ENCODE assay signal across 26 mouse cellular contexts in the genomic region with DNA sequence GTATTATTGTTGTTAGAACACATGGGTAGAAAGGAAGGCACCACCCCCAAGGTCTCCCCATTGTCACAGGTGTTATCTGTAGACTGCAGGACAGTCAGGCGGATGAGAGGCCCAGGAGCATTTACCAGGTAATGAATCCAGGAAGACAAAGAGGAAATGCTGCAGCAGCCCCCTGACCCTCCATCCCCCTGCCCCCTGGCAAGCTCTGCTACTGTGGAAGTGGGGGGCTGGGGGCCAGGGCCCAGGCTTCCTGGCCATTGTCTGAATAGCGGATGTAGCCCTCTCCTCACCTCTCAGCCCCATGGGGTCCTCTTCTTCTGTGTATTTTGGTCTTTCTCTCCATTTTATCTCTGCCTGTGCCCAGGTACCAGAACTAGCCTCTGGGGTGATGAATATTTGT. TPM values are rescaled to one million over a fixed set of nuclear protein-coding genes. Genes with fewer than 3 reads are reported as not detected.
A peak's percentile ranks its signal among the peaks of the same experiment; 100 is the strongest.
DNase-seq lines count a peak whose midpoint lies in the region; ATAC-seq and TF ChIP-seq lines count a peak whose summit lies in the region.
"Had no signal": no experiment of that assay in that cellular context is flagged by ENCODE, and none has a peak within 500 bp of the region (broad histone marks: within the 10 kb centered on the region; RNA-seq: fewer than 3 reads in every experiment).

No protein-coding gene starts in this region.

- 82% methylated on average over 2 of the region's 2 CpGs for WGBS in heart, postnatal 0 days
- WGBS in heart, adult 2 months, result 76% methylated on average over 2 of the region's 2 CpGs
- WGBS in kidney, embryonic 16.5 days, result 81% methylated on average over 2 of the region's 2 CpGs
- WGBS in lung, embryonic 15.5 days, result 76% methylated on average over 2 of the region's 2 CpGs

- TF ChIP-seq CTCF in heart, postnatal 0 days (IDR thresholded peaks at IDR 0.05; ENCODE audit: low read depth), result no peak
- TF ChIP-seq CTCF in heart, adult 2 months (IDR thresholded peaks at IDR 0.05), result no peak

- no peak overlapping the region for H3K4me2 ChIP-seq in heart, postnatal 0 days (ENCODE audit: low read depth, low read length)
- no peak overlapping the region for H3K4me2 ChIP-seq in kidney, embryonic 16.5 days (replicated peaks; ENCODE audit: low read depth, low read length)
- H3K4me2 ChIP-seq in lung, embryonic 15.5 days, result no peak overlapping the region
- H3K4me2 ChIP-seq: embryonic facial prominence, embryonic 12.5 days; forebrain, embryonic 12.5 days; forebrain, embryonic 15.5 days; heart, embryonic 12.5 days; hindbrain, embryonic 12.5 days; hindbrain, embryonic 15.5 days had no signal

- no peaks in the 10 kb centered on the region for H3K79me2 ChIP-seq in heart, adult 2 months (replicated peaks; ENCODE audit: control insufficient read depth, insufficient read depth, low read length)

- 0 out of 2 replicates have a peak, but pooled peaks have one; percentile 12 for ATAC-seq in heart, postnatal 0 days (ENCODE audit: insufficient read depth, low read depth)
- ATAC-seq in kidney, embryonic 16.5 days (ENCODE audit: low FRiP score, low TSS enrichment), result 0 out of 2 replicates have a peak, but pooled peaks have one; percentile 32
- ATAC-seq in lung, embryonic 15.5 days (ENCODE audit: borderline replicate concordance, extremely low read depth, low FRiP score, low TSS enrichment), result 0 out of 2 replicates have a peak, but pooled peaks have one; percentile 34
- ATAC-seq: forebrain, embryonic 15.5 days; Patski had no signal

- no peaks in the 10 kb centered on the region for H3K27me3 ChIP-seq in heart, postnatal 0 days (ENCODE audit: control insufficient read depth, insufficient read depth, low read length)
- H3K27me3 ChIP-seq in heart, adult 2 months (ENCODE audit: control insufficient read depth, insufficient read depth, low read length), result no peaks in the 10 kb centered on the region
- no peaks in the 10 kb centered on the region for H3K27me3 ChIP-seq in kidney, embryonic 16.5 days (ENCODE audit: insufficient read depth, low read length)
- no peaks in the 10 kb centered on the region for H3K27me3 ChIP-seq in lung, embryonic 15.5 days
- H3K27me3 ChIP-seq: embryonic facial prominence, embryonic 12.5 days; forebrain, embryonic 12.5 days; forebrain, embryonic 15.5 days; heart, embryonic 12.5 days; hindbrain, embryonic 12.5 days; hindbrain, embryonic 15.5 days; Patski had no signal

- no peak for TF ChIP-seq EP300 in heart, postnatal 0 days (IDR thresholded peaks at IDR 0.05; ENCODE audit: low read depth)
- no peak for TF ChIP-seq EP300 in heart, adult 2 months (IDR thresholded peaks at IDR 0.05; ENCODE audit: insufficient read depth, low read depth, low read length)

- no peak overlapping the region for H3K4me3 ChIP-seq in heart, postnatal 0 days (ENCODE audit: low read depth, low read length)
- H3K4me3 ChIP-seq in heart, adult 2 months, result no peak overlapping the region
- no peak overlapping the region for H3K4me3 ChIP-seq in kidney, embryonic 16.5 days (ENCODE audit: low read length)
- no peak overlapping the region for H3K4me3 ChIP-seq in lung, embryonic 15.5 days
- H3K4me3 ChIP-seq: embryonic facial prominence, embryonic 12.5 days; erythroblast, embryonic 14.5 days; forebrain, embryonic 12.5 days; forebrain, embryonic 15.5 days; heart, embryonic 12.5 days; hindbrain, embryonic 12.5 days; hindbrain, embryonic 15.5 days had no signal

- no peak for TF ChIP-seq POLR2A in heart, adult 2 months (IDR thresholded peaks at IDR 0.05; ENCODE audit: insufficient read depth, low read depth, low read length)

- H3K27ac ChIP-seq in heart, postnatal 0 days (ENCODE audit: low read depth), result no peak overlapping the region
- no peak overlapping the region for H3K27ac ChIP-seq in heart, adult 2 months
- H3K27ac ChIP-seq in kidney, embryonic 16.5 days (ENCODE audit: low read length), result no peak overlapping the region
- no peak overlapping the region for H3K27ac ChIP-seq in lung, embryonic 15.5 days
- H3K27ac ChIP-seq: embryonic facial prominence, embryonic 12.5 days; forebrain, embryonic 12.5 days; forebrain, embryonic 15.5 days; hindbrain, embryonic 12.5 days; hindbrain, embryonic 15.5 days had no signal

- no peak overlapping the region for H3K9ac ChIP-seq in heart, postnatal 0 days (replicated peaks; ENCODE audit: low read depth, low read length)
- no peak overlapping the region for H3K9ac ChIP-seq in heart, adult 2 months (ENCODE audit: low read depth, low read length)
- H3K9ac ChIP-seq in kidney, embryonic 16.5 days (replicated peaks; ENCODE audit: low read length), result no peak overlapping the region
- no peak overlapping the region for H3K9ac ChIP-seq in lung, embryonic 15.5 days
- H3K9ac ChIP-seq: embryonic facial prominence, embryonic 12.5 days; forebrain, embryonic 12.5 days; forebrain, embryonic 15.5 days; heart, embryonic 12.5 days; hindbrain, embryonic 12.5 days; hindbrain, embryonic 15.5 days had no signal

- no peaks in the 10 kb centered on the region for H3K9me3 ChIP-seq in heart, postnatal 0 days (replicated peaks; ENCODE audit: control insufficient read depth, low read length)
- no peaks in the 10 kb centered on the region for H3K9me3 ChIP-seq in kidney, embryonic 16.5 days (ENCODE audit: low read length)
- H3K9me3 ChIP-seq in lung, embryonic 15.5 days, result no peaks in the 10 kb centered on the region
- H3K9me3 ChIP-seq: embryonic facial prominence, embryonic 12.5 days; forebrain, embryonic 12.5 days; forebrain, embryonic 15.5 days; heart, embryonic 12.5 days; hindbrain, embryonic 12.5 days; hindbrain, embryonic 15.5 days had no signal

- H3K36me3 ChIP-seq in heart, postnatal 0 days (replicated peaks; ENCODE audit: control insufficient read depth, insufficient read depth, low read length), result no peaks in the 10 kb centered on the region
- no peaks in the 10 kb centered on the region for H3K36me3 ChIP-seq in heart, adult 2 months (ENCODE audit: control insufficient read depth, insufficient read depth, low read length)
- no peaks in the 10 kb centered on the region for H3K36me3 ChIP-seq in kidney, embryonic 16.5 days (ENCODE audit: insufficient read depth, low read length)
- H3K36me3 ChIP-seq in lung, embryonic 15.5 days, result no peaks in the 10 kb centered on the region
- H3K36me3 ChIP-seq: embryonic facial prominence, embryonic 12.5 days; forebrain, embryonic 12.5 days; forebrain, embryonic 15.5 days; G1E; heart, embryonic 12.5 days; hindbrain, embryonic 12.5 days; hindbrain, embryonic 15.5 days had no signal

- DNase-seq in heart, adult 11 months, result peak; percentile 84
- no peak for DNase-seq in heart, postnatal 14 days
- DNase-seq in heart, postnatal 0 days (ENCODE audit: low spot score), result no peak
- DNase-seq in heart, adult 2 months, result no peak
- no peak for DNase-seq in kidney, adult 18-20 months
- DNase-seq in lung, adult 18-20 months, result no peak
- DNase-seq: adrenal gland, postnatal 10 days; adrenal gland, postnatal 36 days; B cell, adult 2 months; cerebellum, adult 18-20 months; cerebellum, adult 9-10 months; cerebellum, postnatal 14 days; gastrocnemius, postnatal 25 days; heart, postnatal 10 days had no signal

- no peaks in the 10 kb centered on the region for H3K4me1 ChIP-seq in heart, postnatal 0 days (ENCODE audit: control insufficient read depth, insufficient read depth)
- H3K4me1 ChIP-seq in heart, adult 2 months (ENCODE audit: control insufficient read depth, insufficient read depth, low read length), result no peaks in the 10 kb centered on the region
- H3K4me1 ChIP-seq in kidney, embryonic 16.5 days (ENCODE audit: insufficient read depth, low read length), result peaks cover 6% of the 10 kb centered on the region; the same call in 1 of the 2 replicates
- no peaks in the 10 kb centered on the region for H3K4me1 ChIP-seq in lung, embryonic 15.5 days
- H3K4me1 ChIP-seq: embryonic facial prominence, embryonic 12.5 days; forebrain, embryonic 12.5 days; forebrain, embryonic 15.5 days; heart, embryonic 12.5 days; hindbrain, embryonic 12.5 days; hindbrain, embryonic 15.5 days had no signal

- intact Hi-C loops in heart, postnatal 14 days (cut with DNase I), result no loop called here
- intact Hi-C loops in heart, adult 2 months (cut with DNase I), result no loop called here

RNA-seq across cellular contexts. Expression of gene Edn3, which starts 55.7 kb away (rescaled TPM):
- total RNA-seq in heart, postnatal 14 days (2021), result under 1 TPM in 1 of 2 experiments, not detected in 1; 0.14 TPM
- total RNA-seq in heart, postnatal 0 days (2014; rRNA removed; ENCODE audit: low replicate concordance), result not detected in 2 replicates
- 0.11 and 0.19 TPM in 2 replicates for polyA plus RNA-seq in heart, postnatal 0 days (2015; fragmentation: Nextera tagmentation; extraction: Ambion mirVana)
- 1 to 10 TPM; 1.4 to 1.5 TPM for total RNA-seq in heart, adult 2 months (2021)
- 0.37 and 0.47 TPM in 2 replicates for polyA plus RNA-seq in heart, adult 2 months (2012; rRNA removed)
- 8.5 and 8.6 TPM in 2 replicates for polyA plus RNA-seq in kidney, embryonic 16.5 days (2015; fragmentation: Nextera tagmentation; extraction: Ambion mirVana)
- 34.3 and 38.4 TPM in 2 replicates for polyA plus RNA-seq in lung, embryonic 15.5 days (2015; fragmentation: Nextera tagmentation; extraction: Ambion mirVana)
- total RNA-seq: CH12.LX had no signal
- polyA plus RNA-seq: erythroblast, embryonic 14.5 days; G1E; Patski had no signal
